Mouse (Mus musculus): ENCODE data around the gene Crim1.

- TF ChIP-seq CTCF (IDR thresholded peaks at IDR 0.05; ENCODE audit: borderline replicate concordance, control insufficient read depth, extremely low read depth, insufficient read depth, low read length, poor library complexity): no peak
- no peak for TF ChIP-seq POLR2A (IDR thresholded peaks at IDR 0.05; ENCODE audit: control insufficient read depth, extremely low read depth, insufficient read depth, low read length, poor library complexity)
Observed at GRCm38 (mm10) chr17:78376587-78376986, 176.5 kb downstream of the Crim1 start.
